Mouse (Mus musculus) liver, adult 2 months (tissue): ENCODE data around the gene Tgfbr3.

ENCODE experiments used
- CTCF ChIP-seq: fragments of 200-500 bp; IDR thresholded peaks from 2 replicates; pipeline ENCODE4 v1.5.1; 2011; ENCODE audit warnings: low read depth, low read length, control low read depth
- POLR2A ChIP-seq: fragments of 200-500 bp; IDR thresholded peaks from 2 replicates; pipeline ENCODE4 v1.6.1; 2011; ENCODE audit warnings: low read length, control low read depth; ENCODE audit not compliant: insufficient read depth; ENCODE audit errors: extremely low read depth

- TF ChIP-seq POLR2A: no peak
- TF ChIP-seq CTCF: no peak
Observed at GRCm38 (mm10) chr5:107177248-107177647, 112.2 kb downstream of the Tgfbr3 start.
